Mouse (Mus musculus): ENCODE measurements at regions not wholly inside any gene's neighbourhood (a gene's known extent, or its start where the extent isn't known, plus 50 kb on each side); places are given as distances from the start of the nearest gene placed in this dataset.

- TF ChIP-seq E2F4 (IDR thresholded peaks at IDR 0.05; ENCODE audit: insufficient read depth) (no peak), POLR2A (IDR thresholded peaks at IDR 0.05; ENCODE audit: insufficient read length, low read depth) (no peak), POLR2AphosphoS2 (IDR thresholded peaks at IDR 0.05; ENCODE audit: insufficient read length, low read depth) (no peak)
Observed at GRCm38 (mm10) chr15:10799656-10800055, 85.2 kb upstream of the Rai14 start.

Data from myocyte (in vitro differentiated cells).